In the genomic region with DNA sequence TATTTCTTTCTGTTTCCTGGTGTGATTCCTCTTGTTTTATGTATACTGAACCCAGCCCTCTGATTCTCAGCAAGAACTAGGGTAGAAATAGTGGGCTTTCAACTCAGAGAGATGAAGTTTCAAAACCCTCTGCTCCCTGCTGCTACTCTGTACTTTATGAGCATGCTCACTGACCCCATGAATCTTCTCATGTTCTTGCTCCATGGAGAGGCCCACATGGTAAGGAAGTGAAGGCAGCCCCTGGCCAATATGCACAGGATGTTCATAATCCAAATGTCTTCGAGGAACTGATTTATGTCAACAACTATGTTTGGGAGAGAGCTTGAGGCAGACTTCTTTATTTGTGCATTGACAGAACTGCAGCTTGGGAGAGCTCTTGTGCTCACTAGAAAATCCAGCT, we compare ENCODE assay signal across 21 mouse cellular contexts.
DNase-seq lines count a peak whose midpoint lies in the region; ATAC-seq and TF ChIP-seq lines count a peak whose summit lies in the region.
"Had no signal": no experiment of that assay in that cellular context is flagged by ENCODE, and none has a peak within 500 bp of the region (broad histone marks: within the 10 kb centered on the region; RNA-seq: fewer than 3 reads in every experiment).

No protein-coding gene starts in this region.

- no peak overlapping the region for H3K4me3 ChIP-seq in kidney, adult 2 months (ENCODE audit: insufficient read depth, low read depth, low read length)
- no peak overlapping the region for H3K4me3 ChIP-seq in neural tube, embryonic 11.5 days (ENCODE audit: low read depth, low read length)
- H3K4me3 ChIP-seq in stomach, postnatal 0 days (ENCODE audit: low read depth, low read length): no peak overlapping the region
- H3K4me3 ChIP-seq: embryonic facial prominence, embryonic 12.5 days; embryonic facial prominence, embryonic 15.5 days; erythroblast, embryonic 14.5 days; forebrain, embryonic 12.5 days; forebrain, embryonic 15.5 days; heart, embryonic 12.5 days; heart, embryonic 15.5 days; hindbrain, embryonic 10.5 days; hindbrain, embryonic 13.5 days had no signal

- no peaks in the 10 kb centered on the region for H3K27me3 ChIP-seq in kidney, adult 2 months (replicated peaks; ENCODE audit: control insufficient read depth, insufficient read depth, low read length)
- no peaks in the 10 kb centered on the region for H3K27me3 ChIP-seq in neural tube, embryonic 11.5 days (ENCODE audit: control insufficient read depth, insufficient read depth, low read length)
- no peaks in the 10 kb centered on the region for H3K27me3 ChIP-seq in stomach, postnatal 0 days (ENCODE audit: control insufficient read depth, insufficient read depth, low read length)
- H3K27me3 ChIP-seq: embryonic facial prominence, embryonic 12.5 days; embryonic facial prominence, embryonic 15.5 days; forebrain, embryonic 12.5 days; forebrain, embryonic 15.5 days; heart, embryonic 12.5 days; heart, embryonic 15.5 days; hindbrain, embryonic 13.5 days had no signal

- no peaks in the 10 kb centered on the region for H3K36me3 ChIP-seq in kidney, adult 2 months (ENCODE audit: control insufficient read depth, insufficient read depth, low read length)
- H3K36me3 ChIP-seq in neural tube, embryonic 11.5 days (ENCODE audit: control insufficient read depth, insufficient read depth, low read length): no peaks in the 10 kb centered on the region
- no peaks in the 10 kb centered on the region for H3K36me3 ChIP-seq in stomach, postnatal 0 days (ENCODE audit: control insufficient read depth, insufficient read depth, low read length)
- H3K36me3 ChIP-seq: embryonic facial prominence, embryonic 12.5 days; embryonic facial prominence, embryonic 15.5 days; forebrain, embryonic 12.5 days; forebrain, embryonic 15.5 days; heart, embryonic 12.5 days; heart, embryonic 15.5 days; hindbrain, embryonic 10.5 days; hindbrain, embryonic 13.5 days had no signal

- H3K9ac ChIP-seq in neural tube, embryonic 11.5 days (ENCODE audit: low read length): no peak overlapping the region
- H3K9ac ChIP-seq in stomach, postnatal 0 days (ENCODE audit: low read length): no peak overlapping the region
- H3K9ac ChIP-seq: embryonic facial prominence, embryonic 12.5 days; embryonic facial prominence, embryonic 15.5 days; forebrain, embryonic 12.5 days; forebrain, embryonic 15.5 days; heart, embryonic 12.5 days; heart, embryonic 15.5 days; hindbrain, embryonic 13.5 days had no signal

- H3K9me3 ChIP-seq in neural tube, embryonic 11.5 days (ENCODE audit: control insufficient read depth, low read length): no peaks in the 10 kb centered on the region
- H3K9me3 ChIP-seq in stomach, postnatal 0 days (ENCODE audit: control insufficient read depth, low read length): no peaks in the 10 kb centered on the region
- H3K9me3 ChIP-seq: embryonic facial prominence, embryonic 12.5 days; embryonic facial prominence, embryonic 15.5 days; forebrain, embryonic 12.5 days; forebrain, embryonic 15.5 days; heart, embryonic 12.5 days; heart, embryonic 15.5 days; hindbrain, embryonic 10.5 days; hindbrain, embryonic 13.5 days had no signal

- H3K27ac ChIP-seq in kidney, adult 2 months (ENCODE audit: insufficient read depth, low read depth, low read length): no peak overlapping the region
- H3K27ac ChIP-seq in neural tube, embryonic 11.5 days (ENCODE audit: low read depth, low read length): no peak overlapping the region
- H3K27ac ChIP-seq in stomach, postnatal 0 days (replicated peaks): peak overlapping the region; percentile 13; the same call in 1 of the 2 replicates
- H3K27ac ChIP-seq: embryonic facial prominence, embryonic 12.5 days; embryonic facial prominence, embryonic 15.5 days; forebrain, embryonic 12.5 days; forebrain, embryonic 15.5 days; heart, embryonic 15.5 days; hindbrain, embryonic 10.5 days; hindbrain, embryonic 13.5 days had no signal

- no peak for TF ChIP-seq CTCF in kidney, adult 2 months (conservative IDR thresholded peaks at IDR 0.05; ENCODE audit: insufficient read depth, insufficient read length, low read depth, low read length)
- no peak for TF ChIP-seq CTCF in stomach, postnatal 0 days (IDR thresholded peaks at IDR 0.05; ENCODE audit: low read depth)

- no peak for ATAC-seq in neural tube, embryonic 11.5 days (ENCODE audit: insufficient read depth, low FRiP score, low TSS enrichment)
- ATAC-seq in stomach, postnatal 0 days (ENCODE audit: low FRiP score, low TSS enrichment): no peak
- ATAC-seq: CD4-positive, CD25-positive, alpha-beta regulatory T cell, adult 4 months; forebrain, embryonic 15.5 days; hindbrain, embryonic 16.5 days had no signal

- H3K4me1 ChIP-seq in kidney, adult 2 months (ENCODE audit: control insufficient read depth, insufficient read depth, low read length): no peaks in the 10 kb centered on the region
- no peaks in the 10 kb centered on the region for H3K4me1 ChIP-seq in neural tube, embryonic 11.5 days (ENCODE audit: control insufficient read depth, insufficient read depth, low read length)
- H3K4me1 ChIP-seq in stomach, postnatal 0 days (replicated peaks; ENCODE audit: control insufficient read depth, insufficient read depth): no peaks in the 10 kb centered on the region
- H3K4me1 ChIP-seq: embryonic facial prominence, embryonic 12.5 days; embryonic facial prominence, embryonic 15.5 days; forebrain, embryonic 12.5 days; forebrain, embryonic 15.5 days; heart, embryonic 12.5 days; hindbrain, embryonic 10.5 days; hindbrain, embryonic 13.5 days had no signal

- WGBS in kidney, adult 2 months: 17% methylated on average over 1 of the region's 1 CpGs
- WGBS in neural tube, embryonic 11.5 days: 72% methylated on average over 1 of the region's 1 CpGs
- 33% methylated on average over 1 of the region's 1 CpGs for WGBS in stomach, postnatal 0 days

- DNase-seq in kidney, adult 2 months: peak; percentile 5
- DNase-seq in kidney, adult 8-10 months: no peak
- peak; percentile 12 for DNase-seq in neural tube, embryonic 11.5 days (ENCODE audit: low spot score)
- no peak for DNase-seq in neural tube, embryonic 10.5 days (ENCODE audit: extremely low spot score, low spot score)
- DNase-seq in stomach, postnatal 0 days (ENCODE audit: low spot score): no peak
- no peak for DNase-seq in frontal cortex, adult 2 months (ENCODE audit: extremely low spot score in 1 of 2, low spot score in 1 of 2)
- DNase-seq: adrenal gland, adult 2 months; adrenal gland, postnatal 14 days; gastrocnemius, postnatal 10 days; gastrocnemius, postnatal 36 days had no signal

- TF ChIP-seq POLR2A in kidney, adult 2 months (IDR thresholded peaks at IDR 0.05; ENCODE audit: low read depth, low read length): no peak

- no peak overlapping the region for H3K4me2 ChIP-seq in neural tube, embryonic 11.5 days (ENCODE audit: low read depth)
- no peak overlapping the region for H3K4me2 ChIP-seq in stomach, postnatal 0 days (replicated peaks; ENCODE audit: low read depth)
- H3K4me2 ChIP-seq: embryonic facial prominence, embryonic 12.5 days; embryonic facial prominence, embryonic 15.5 days; forebrain, embryonic 12.5 days; forebrain, embryonic 15.5 days; heart, embryonic 12.5 days; heart, embryonic 15.5 days; hindbrain, embryonic 13.5 days had no signal

- no peak for TF ChIP-seq EP300 in stomach, postnatal 0 days (optimal IDR thresholded peaks at IDR 0.05)

Comparison
In these comparisons a context has a peak if more than half of its experiments do, and no peak if none do; other contexts are left out.
1. DNase-seq: peak in kidney, adult 2 months (single experiment) and neural tube, embryonic 11.5 days (single experiment); none in kidney, adult 8-10 months (0 of 2), neural tube, embryonic 10.5 days (single experiment), stomach, postnatal 0 days (single experiment) and frontal cortex, adult 2 months (0 of 2).